Mouse (Mus musculus) stomach, embryonic 14.5 days (tissue): ENCODE data around the gene Mrps35. TPM values are rescaled to one million over a fixed set of nuclear protein-coding genes. Genes with fewer than 3 reads are reported as not detected.

Experiments
- ATAC-seq: fragments of 200-750 bp; cut with Nextera tagmentation; 2 replicates; pipeline ENCODE4 v1.8.0; 2017; ENCODE audit warnings: low read depth, moderate TSS enrichment; ENCODE audit not compliant: insufficient number of reproducible peaks, insufficient read depth, low FRiP score
- H3K27ac ChIP-seq: fragments of 300-500 bp; sonication (generic); 2 replicates; pipeline ENCODE4 v1.5.1; 2014; ENCODE audit warnings: mild to moderate bottlenecking, low read length, moderate library complexity, mixed read lengths
- H3K27me3 ChIP-seq: fragments of 300-500 bp; sonication (generic); 2 replicates; pipeline ENCODE4 v1.6.1; 2014; ENCODE audit warnings: low read length, control low read depth, mixed read lengths; ENCODE audit not compliant: control insufficient read depth, insufficient read depth
- H3K36me3 ChIP-seq: fragments of 300-500 bp; sonication (generic); 2 replicates; pipeline ENCODE4 v1.6.1; 2014; ENCODE audit warnings: mild to moderate bottlenecking, control low read depth, low read length, moderate library complexity, mixed read lengths; ENCODE audit not compliant: control insufficient read depth, insufficient read depth
- H3K4me1 ChIP-seq: fragments of 300-500 bp; sonication (generic); 2 replicates; pipeline ENCODE4 v1.6.1; 2014; ENCODE audit warnings: low read length, control low read depth, mixed read lengths; ENCODE audit not compliant: control insufficient read depth, insufficient read depth
- H3K4me2 ChIP-seq: fragments of 300-500 bp; sonication (generic); replicated peaks from 2 replicates; pipeline ENCODE4 v1.6.1; 2014; ENCODE audit warnings: low read depth, low read length, control low read depth
- H3K4me3 ChIP-seq: fragments of 300-500 bp; sonication (generic); 2 replicates; pipeline ENCODE4 v1.5.1; 2014; ENCODE audit warnings: low read depth, low read length, control low read depth
- H3K9ac ChIP-seq: fragments of 300-500 bp; sonication (generic); replicated peaks from 2 replicates; pipeline ENCODE4 v1.6.1; 2014; ENCODE audit warnings: low read depth, mild to moderate bottlenecking, control low read depth, low read length, moderate library complexity, mixed read lengths
- H3K9me3 ChIP-seq: fragments of 300-500 bp; sonication (generic); 2 replicates; pipeline ENCODE4 v1.6.1; 2016; ENCODE audit warnings: low read depth, low read length, control low read depth; ENCODE audit not compliant: control insufficient read depth
- WGBS: fragments of 180-500 bp; shearing (Covaris S2); extraction: QIAGEN DNeasy Blood & Tissue Kit; methylation state at CpG from one replicate; pipeline ENCODE4 v1.1.7; 2014; 5-methylcytosine and 5-hydroxymethylcytosine counted together
- polyA plus RNA-seq: library from polyadenylated mRNA; unstranded; fragments of >200 nt; fragmentation: Nextera tagmentation; extraction: Ambion mirVana; gene quantifications from 2 replicates; pipeline ENCODE4 v1.2.1, GENCODE M21; 2014

Mrps35 gene
- polyA plus RNA-seq, result 123 and 125 TPM in 2 replicates

DNA sequence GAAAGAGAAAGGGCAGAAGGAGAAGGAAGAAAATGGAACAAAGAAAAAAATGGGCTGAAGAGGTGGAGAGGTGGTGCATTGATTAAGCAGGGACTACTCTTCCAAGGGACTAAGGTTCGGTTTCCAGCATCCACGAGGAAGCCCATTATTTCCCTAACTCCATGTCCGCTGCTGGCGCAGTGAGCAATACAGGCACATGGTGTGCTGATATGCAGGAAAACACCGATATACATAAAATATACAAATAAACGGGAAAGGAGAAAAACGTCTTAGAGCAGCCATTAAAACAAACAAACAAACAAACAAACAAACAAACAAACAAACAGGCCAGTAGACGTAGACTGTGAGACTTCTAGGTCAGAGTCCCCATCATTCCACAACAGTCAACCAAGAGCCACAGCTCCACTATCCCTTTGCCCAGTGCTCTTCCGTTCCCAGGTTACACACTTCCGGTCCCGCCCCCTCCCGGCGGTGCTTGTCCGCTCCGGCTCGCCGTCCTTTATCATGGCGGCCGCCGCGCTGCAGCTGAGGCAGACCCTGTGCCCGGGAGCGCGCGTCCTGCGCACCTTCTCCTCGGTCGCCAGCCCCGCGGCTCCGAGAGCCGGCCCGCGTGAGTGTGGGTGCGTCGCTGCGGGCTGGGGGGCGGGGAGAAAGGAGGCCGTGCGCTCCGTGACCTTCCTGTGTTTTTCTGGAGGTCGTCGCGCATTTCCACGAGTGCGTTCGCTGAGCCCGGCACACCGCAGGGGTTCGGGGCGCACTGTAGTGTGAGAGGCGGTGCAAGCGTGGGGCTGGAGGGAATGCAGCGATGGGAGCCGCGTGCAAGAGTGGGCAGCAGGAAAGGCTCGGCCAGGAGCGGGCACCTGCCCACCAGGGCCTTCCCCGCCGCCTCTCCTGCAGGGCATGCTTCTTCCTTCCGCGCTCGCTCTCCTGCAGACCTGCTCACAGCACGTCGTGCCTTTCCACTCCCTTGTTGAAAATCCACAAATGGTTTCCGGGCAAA, at the start of gene Mrps35:
Gene Mrps35, plus strand, starts transcription at position 474 of the 1,000 bp plus-strand sequence.
- Histone ChIP-seq H3K9me3 (no peaks in the 10 kb centered on the region), H3K4me2 (peak within 1 kb of the TSS; percentile 67), H3K4me1 (no peaks in the 10 kb centered on the region; the same call in 1 of the 2 replicates), H3K27ac (peak within 1 kb of the TSS; percentile 57), H3K4me3 (peak within 1 kb of the TSS; percentile 78), H3K36me3 (peaks cover 5% of the 10 kb centered on the region; the same call in 1 of the 2 replicates), H3K27me3 (no peaks in the 10 kb centered on the region), H3K9ac (peak within 1 kb of the TSS; percentile 70)
- whole genome bisulfite sequencing, result 3% methylated on average over 65 of the region's 66 CpGs
- peak; percentile 99 for ATAC-seq

DNA sequence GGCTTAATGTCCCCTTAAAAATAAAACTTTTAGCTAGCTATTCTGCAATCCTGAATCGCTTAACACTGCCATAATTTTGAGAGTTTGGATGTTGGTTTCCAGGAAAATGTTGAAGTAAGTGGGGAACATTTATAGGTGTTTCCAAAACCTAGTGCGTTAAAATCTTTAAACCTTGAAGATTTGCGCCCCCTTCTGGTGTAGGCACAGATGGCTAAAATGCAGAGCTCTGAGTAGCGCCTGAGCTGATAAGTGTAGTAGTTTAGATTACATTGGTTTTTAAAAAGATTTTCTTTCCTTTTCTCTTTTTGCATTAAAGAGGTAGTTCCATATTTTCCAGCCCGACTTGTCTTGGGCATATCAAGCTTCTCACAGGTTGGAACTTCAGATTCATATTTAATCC, 48.3 kb upstream of the Mrps35 start:
- Histone ChIP-seq H3K9me3 (no peaks in the 10 kb centered on the region), H3K27me3 (no peaks in the 10 kb centered on the region), H3K9ac (no peak overlapping the region), H3K4me3 (no peak overlapping the region), H3K4me2 (no peak overlapping the region), H3K4me1 (no peaks in the 10 kb centered on the region), H3K36me3 (peaks cover 11% of the 10 kb centered on the region), H3K27ac (no peak overlapping the region)
- no peak for ATAC-seq
- 40% methylated on average over 5 of the region's 5 CpGs for WGBS

DNA sequence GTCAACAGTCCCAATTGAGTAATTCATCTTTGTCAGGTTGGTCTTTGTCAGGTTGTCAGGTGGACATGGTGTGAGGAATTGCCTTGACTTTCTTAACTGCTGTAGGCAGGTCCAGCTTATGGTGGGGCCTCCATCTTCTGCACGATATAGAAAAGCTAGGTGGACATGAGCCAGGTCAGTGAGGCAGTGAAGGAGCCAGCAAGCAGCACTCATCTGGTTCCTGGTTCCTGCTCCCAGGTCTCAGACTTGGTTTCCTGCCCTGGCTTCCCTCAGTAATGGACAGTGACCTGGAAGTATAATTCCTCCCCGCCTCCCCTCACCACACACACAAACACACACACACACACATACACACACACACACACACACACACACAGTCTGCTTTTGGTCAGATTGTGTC, 47.2 kb upstream of the Mrps35 start:
- no peak for ATAC-seq
- H3K4me1 ChIP-seq, result no peaks in the 10 kb centered on the region
- H3K9ac ChIP-seq, result no peak overlapping the region
- H3K9me3 ChIP-seq, result no peaks in the 10 kb centered on the region
- H3K4me2 ChIP-seq, result no peak overlapping the region
- peaks cover 13% of the 10 kb centered on the region for H3K36me3 ChIP-seq
- H3K4me3 ChIP-seq, result no peak overlapping the region
- WGBS, result 88% methylated on average over 2 of the region's 2 CpGs
- H3K27me3 ChIP-seq, result no peaks in the 10 kb centered on the region
- no peak overlapping the region for H3K27ac ChIP-seq

DNA sequence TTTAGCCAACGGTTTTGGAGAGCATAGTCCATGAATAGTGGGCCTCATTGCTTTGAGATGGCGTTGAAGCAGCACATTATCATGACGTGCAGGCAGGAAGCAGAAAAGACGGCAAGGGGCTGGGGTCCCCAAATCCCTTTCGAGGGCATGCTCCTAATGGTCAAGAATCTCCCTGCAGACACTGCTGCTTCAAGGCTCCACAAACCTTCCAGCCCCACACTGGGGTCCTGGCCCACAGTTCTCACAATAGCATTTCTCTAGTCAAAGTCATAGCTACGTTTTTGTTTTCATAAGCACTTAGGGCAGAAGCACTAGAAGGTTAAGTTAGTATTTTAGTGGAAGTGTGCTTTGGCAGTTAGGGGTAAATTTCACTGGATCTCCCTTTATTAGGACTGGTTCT, 46.7 kb upstream of the Mrps35 start:
- Histone ChIP-seq H3K4me2 (no peak overlapping the region), H3K9ac (no peak overlapping the region), H3K9me3 (no peaks in the 10 kb centered on the region), H3K4me1 (no peaks in the 10 kb centered on the region), H3K27me3 (no peaks in the 10 kb centered on the region), H3K4me3 (no peak overlapping the region), H3K36me3 (peaks cover 13% of the 10 kb centered on the region), H3K27ac (no peak overlapping the region)
- WGBS, result 88% methylated on average over 6 of the region's 6 CpGs
- ATAC-seq, result no peak

- ATAC-seq, result no peak
- Histone ChIP-seq H3K27me3 (no peaks in the 10 kb centered on the region), H3K9ac (no peak overlapping the region), H3K36me3 (peaks cover 23% of the 10 kb centered on the region), H3K4me3 (no peak overlapping the region), H3K4me1 (no peaks in the 10 kb centered on the region), H3K27ac (no peak overlapping the region), H3K4me2 (no peak overlapping the region), H3K9me3 (no peaks in the 10 kb centered on the region)
- WGBS, result 73% methylated on average over 6 of the region's 6 CpGs
These were observed 45.6 kb upstream of the Mrps35 start for GRCm38 (mm10) chr6:146997006-146997405.

DNA sequence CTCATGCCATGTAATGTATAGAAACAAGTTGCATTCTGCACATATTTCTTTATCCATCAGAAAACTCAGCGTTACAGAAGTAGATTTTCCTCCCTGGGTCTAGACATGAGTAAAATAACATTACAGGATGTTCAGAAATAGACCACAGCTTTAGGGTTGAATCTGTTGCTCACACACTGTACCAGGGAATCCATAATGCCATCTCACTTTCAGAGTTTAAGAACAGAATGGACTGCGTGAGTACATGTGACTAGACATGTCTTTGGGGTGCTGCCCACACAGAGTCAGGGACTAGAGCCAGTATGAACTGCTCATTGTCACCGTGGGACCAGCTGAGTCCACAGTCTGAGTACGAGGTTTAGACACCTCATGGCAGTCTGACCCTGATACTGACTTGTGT, 43.9 kb upstream of the Mrps35 start:
- H3K4me1 ChIP-seq, result no peaks in the 10 kb centered on the region
- no peak for ATAC-seq
- H3K4me3 ChIP-seq, result no peak overlapping the region
- no peak overlapping the region for H3K4me2 ChIP-seq
- no peak overlapping the region for H3K27ac ChIP-seq
- no peak overlapping the region for H3K9ac ChIP-seq
- peaks cover 29% of the 10 kb centered on the region for H3K36me3 ChIP-seq
- no peaks in the 10 kb centered on the region for H3K9me3 ChIP-seq
- no peaks in the 10 kb centered on the region for H3K27me3 ChIP-seq
- 92% methylated on average over 4 of the region's 4 CpGs for WGBS

- ATAC-seq, result no peak
- 86% methylated on average over 9 of the region's 9 CpGs for WGBS
- no peak overlapping the region for H3K27ac ChIP-seq
- H3K9ac ChIP-seq, result no peak overlapping the region
- H3K36me3 ChIP-seq, result peaks cover 29% of the 10 kb centered on the region
- no peak overlapping the region for H3K4me2 ChIP-seq
- no peak overlapping the region for H3K4me3 ChIP-seq
- H3K4me1 ChIP-seq, result no peaks in the 10 kb centered on the region
- no peaks in the 10 kb centered on the region for H3K27me3 ChIP-seq
- H3K9me3 ChIP-seq, result no peaks in the 10 kb centered on the region
These were observed 43.3 kb upstream of the Mrps35 start for GRCm38 (mm10) chr6:146999302-146999701.

DNA sequence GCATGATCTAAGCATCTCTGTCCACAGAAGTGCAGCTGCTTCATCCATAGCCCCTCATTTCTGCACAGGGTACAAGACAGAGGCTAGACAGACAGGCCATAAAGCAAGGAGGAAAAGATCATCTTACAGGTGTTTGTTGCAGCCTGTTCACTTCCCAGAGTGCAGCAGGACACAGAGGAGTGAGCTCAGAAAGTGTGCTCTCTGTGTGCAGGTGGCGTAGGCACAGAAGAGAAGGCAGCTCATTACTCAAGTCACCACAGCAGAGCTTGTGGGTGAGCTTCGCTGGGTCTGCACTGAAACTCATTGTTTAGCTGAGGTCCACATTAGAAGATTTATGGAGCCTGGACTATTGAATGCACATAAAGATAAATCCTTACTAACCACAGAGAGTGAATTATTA, 42.8 kb upstream of the Mrps35 start:
- no peak for ATAC-seq
- no peak overlapping the region for H3K4me2 ChIP-seq
- 56% methylated on average over 2 of the region's 2 CpGs for WGBS

More for the DNA sequence above, 42.8 kb upstream of the Mrps35 start:
- H3K36me3 ChIP-seq, result peaks cover 29% of the 10 kb centered on the region
- no peaks in the 10 kb centered on the region for H3K9me3 ChIP-seq
- no peak overlapping the region for H3K27ac ChIP-seq
- no peak overlapping the region for H3K9ac ChIP-seq
- H3K4me1 ChIP-seq, result no peaks in the 10 kb centered on the region
- no peak overlapping the region for H3K4me3 ChIP-seq
- H3K27me3 ChIP-seq, result no peaks in the 10 kb centered on the region
